Mouse (Mus musculus): ENCODE data around the gene Gm10318. TPM values are rescaled to one million over a fixed set of nuclear protein-coding genes. Genes with fewer than 3 reads are reported as not detected.
A peak's percentile ranks its signal among the peaks of the same experiment; 100 is the strongest.

The Gm10318 gene
- polyA plus RNA-seq, 1 experiment from 2014 or later, result not detected

- Histone ChIP-seq H3K4me3 (peak overlapping the region; percentile 77), H3K4me1 (peaks cover 23% of the 10 kb centered on the region), H3K36me3 (0 out of 2 replicates have a peak, but pooled peaks cover 3% of the 10 kb centered on the region), H3K27ac (peak overlapping the region; percentile 85), H3K27me3 (ENCODE audit: insufficient read depth, poor library complexity, severe bottlenecking) (peaks cover 22% of the 10 kb centered on the region), H3K9me3 (no peaks in the 10 kb centered on the region; the same call in 1 of the 2 replicates)
- no peak for DNase-seq (ENCODE audit: low spot score)
- WGBS, result 3% methylated on average over 14 of the region's 14 CpGs
Measured at GRCm38 (mm10) chr10:77901871-77902210, 49.2 kb downstream of the Gm10318 start.

GRCm38 (mm10) chr10:77902211-77902893 lies 49.7 kb downstream of the Gm10318 start, which contains the start of gene Lrrc3:
TSS of gene Lrrc3 (minus strand) at chr10:77902536.
- DNase-seq (ENCODE audit: low spot score), result peak; percentile 92
- Histone ChIP-seq H3K4me3 (peak within 1 kb of the TSS; percentile 77), H3K36me3 (0 out of 2 replicates have a peak, but pooled peaks cover 3% of the 10 kb centered on the region), H3K4me1 (peaks cover 23% of the 10 kb centered on the region), H3K27ac (peak within 1 kb of the TSS; percentile 85), H3K9me3 (no peaks in the 10 kb centered on the region; the same call in 1 of the 2 replicates), H3K27me3 (ENCODE audit: insufficient read depth, poor library complexity, severe bottlenecking) (peaks cover 22% of the 10 kb centered on the region)
- 1% methylated on average over 43 of the region's 46 CpGs for WGBS

GRCm38 (mm10) chr10:77902894-77903715 lies 50.4 kb downstream of the Gm10318 start:
- H3K27ac ChIP-seq, result peak overlapping the region; percentile 85; the same call in 1 of the 2 replicates
- WGBS, result 7% methylated on average over 35 of the region's 35 CpGs
- no peaks in the 10 kb centered on the region; the same call in 1 of the 2 replicates for H3K9me3 ChIP-seq
- H3K36me3 ChIP-seq, result 0 out of 2 replicates have a peak, but pooled peaks cover 3% of the 10 kb centered on the region
- H3K27me3 ChIP-seq (ENCODE audit: insufficient read depth, poor library complexity, severe bottlenecking), result peaks cover 22% of the 10 kb centered on the region
- DNase-seq (ENCODE audit: low spot score), result peak; percentile 92
- H3K4me3 ChIP-seq, result peak overlapping the region; percentile 77
- H3K4me1 ChIP-seq, result peaks cover 23% of the 10 kb centered on the region

Other genes with a start within 250 kb of the Gm10318 start
- 235 and 306 TPM in 2 replicates for gene Sumo3, start 246.8 kb upstream of the Gm10318 start, polyA plus RNA-seq (2016; fragmentation: Nextera tagmentation; extraction: Ambion mirVana)
- gene Gm49325, start 246.7 kb upstream of the Gm10318 start, polyA plus RNA-seq (2016; fragmentation: Nextera tagmentation; extraction: Ambion mirVana), result 2.1 and 2.7 TPM in 2 replicates
- 83.1 and 92.1 TPM in 2 replicates for gene Ube2g2, start 230.6 kb upstream of the Gm10318 start, polyA plus RNA-seq (2016; fragmentation: Nextera tagmentation; extraction: Ambion mirVana)
- gene Tspear, start 166.3 kb upstream of the Gm10318 start, polyA plus RNA-seq (2016; fragmentation: Nextera tagmentation; extraction: Ambion mirVana), result 0.14 and 0.38 TPM in 2 replicates
- gene Gm19402, start 162.1 kb upstream of the Gm10318 start, polyA plus RNA-seq (2016; fragmentation: Nextera tagmentation; extraction: Ambion mirVana), result not detected in 2 replicates
- not detected in 2 replicates for gene Gm9508, start 155.6 kb upstream of the Gm10318 start, polyA plus RNA-seq (2016; fragmentation: Nextera tagmentation; extraction: Ambion mirVana)
- not detected in 2 replicates for gene Gm10272, start 146.2 kb upstream of the Gm10318 start, polyA plus RNA-seq (2016; fragmentation: Nextera tagmentation; extraction: Ambion mirVana)
- not detected in 2 replicates for gene Gm10024, start 141.4 kb upstream of the Gm10318 start, polyA plus RNA-seq (2016; fragmentation: Nextera tagmentation; extraction: Ambion mirVana)
- gene Gm10142, start 137.1 kb upstream of the Gm10318 start, polyA plus RNA-seq (2016; fragmentation: Nextera tagmentation; extraction: Ambion mirVana), result not detected in 2 replicates
- gene Krtap12-1, start 132.3 kb upstream of the Gm10318 start, polyA plus RNA-seq (2016; fragmentation: Nextera tagmentation; extraction: Ambion mirVana), result not detected in 2 replicates
- not detected in 2 replicates for gene Gm10100, start 126.4 kb upstream of the Gm10318 start, polyA plus RNA-seq (2016; fragmentation: Nextera tagmentation; extraction: Ambion mirVana)
- not detected in 2 replicates for gene Gm18596, start 110.2 kb upstream of the Gm10318 start, polyA plus RNA-seq (2016; fragmentation: Nextera tagmentation; extraction: Ambion mirVana)
- gene Gm9736, start 101.5 kb upstream of the Gm10318 start, polyA plus RNA-seq (2016; fragmentation: Nextera tagmentation; extraction: Ambion mirVana), result not detected in 2 replicates
- not detected in 2 replicates for gene Gm3233, start 93.2 kb upstream of the Gm10318 start, polyA plus RNA-seq (2016; fragmentation: Nextera tagmentation; extraction: Ambion mirVana)
- not detected in 2 replicates for gene Gm3238, start 81.5 kb upstream of the Gm10318 start, polyA plus RNA-seq (2016; fragmentation: Nextera tagmentation; extraction: Ambion mirVana)
- gene Gm7138, start 75.9 kb upstream of the Gm10318 start, polyA plus RNA-seq (2016; fragmentation: Nextera tagmentation; extraction: Ambion mirVana), result not detected in 2 replicates
- gene Gm3250, start 70.3 kb upstream of the Gm10318 start, polyA plus RNA-seq (2016; fragmentation: Nextera tagmentation; extraction: Ambion mirVana), result not detected in 2 replicates
- gene Gm7137, start 64.7 kb upstream of the Gm10318 start, polyA plus RNA-seq (2016; fragmentation: Nextera tagmentation; extraction: Ambion mirVana), result not detected in 2 replicates
- not detected in 2 replicates for gene Gm9639, start 57.8 kb upstream of the Gm10318 start, polyA plus RNA-seq (2016; fragmentation: Nextera tagmentation; extraction: Ambion mirVana)
- not detected in 2 replicates for gene Gm19668, start 53.7 kb upstream of the Gm10318 start, polyA plus RNA-seq (2016; fragmentation: Nextera tagmentation; extraction: Ambion mirVana)
- gene Gm9507, start 41.0 kb upstream of the Gm10318 start, polyA plus RNA-seq (2016; fragmentation: Nextera tagmentation; extraction: Ambion mirVana), result not detected in 2 replicates
- gene Gm2696, start 38.2 kb upstream of the Gm10318 start, polyA plus RNA-seq (2016; fragmentation: Nextera tagmentation; extraction: Ambion mirVana), result not detected in 2 replicates
- not detected in 2 replicates for gene Krtap10-4, start 25.8 kb upstream of the Gm10318 start, polyA plus RNA-seq (2016; fragmentation: Nextera tagmentation; extraction: Ambion mirVana)
- gene Krtap10-10, start 16.9 kb upstream of the Gm10318 start, polyA plus RNA-seq (2016; fragmentation: Nextera tagmentation; extraction: Ambion mirVana), result not detected in 2 replicates
- not detected in 2 replicates for gene Gm36176, start 6.1 kb upstream of the Gm10318 start, polyA plus RNA-seq (2016; fragmentation: Nextera tagmentation; extraction: Ambion mirVana)
- not detected in 2 replicates for gene Gm3285, start 9.1 kb downstream of the Gm10318 start, polyA plus RNA-seq (2016; fragmentation: Nextera tagmentation; extraction: Ambion mirVana)
- gene Lrrc3, start 49.7 kb downstream of the Gm10318 start, polyA plus RNA-seq (2016; fragmentation: Nextera tagmentation; extraction: Ambion mirVana), result 2.7 and 4.9 TPM in 2 replicates
- gene Trpm2, start 117.7 kb downstream of the Gm10318 start, polyA plus RNA-seq (2016; fragmentation: Nextera tagmentation; extraction: Ambion mirVana), result 0.43 TPM in 2 replicates
- gene 1810043G02Rik, start 125.7 kb downstream of the Gm10318 start, polyA plus RNA-seq (2016; fragmentation: Nextera tagmentation; extraction: Ambion mirVana), result 16.9 and 23.1 TPM in 2 replicates
- 264 and 274 TPM in 2 replicates for gene Pfkl, start 157.2 kb downstream of the Gm10318 start, polyA plus RNA-seq (2016; fragmentation: Nextera tagmentation; extraction: Ambion mirVana)
- gene Dnmt3l, start 189.1 kb downstream of the Gm10318 start, polyA plus RNA-seq (2016; fragmentation: Nextera tagmentation; extraction: Ambion mirVana), result not detected in 2 replicates
- gene Aire, start 190.8 kb downstream of the Gm10318 start, polyA plus RNA-seq (2016; fragmentation: Nextera tagmentation; extraction: Ambion mirVana), result 0.18 and 0.45 TPM in 2 replicates
- 1.4 and 2.1 TPM in 2 replicates for gene Icosl, start 216.4 kb downstream of the Gm10318 start, polyA plus RNA-seq (2016; fragmentation: Nextera tagmentation; extraction: Ambion mirVana)